Mouse (Mus musculus): Measurements from ENCODE around the gene Hipk1. TPM values are rescaled to one million over a fixed set of nuclear protein-coding genes. Genes with fewer than 3 reads are reported as not detected.

The Hipk1 gene
- total and polyA plus RNA-seq, 2 experiments from 2014 or later = 7.0 to 56.9 TPM

- no peaks in the 10 kb centered on the region for H3K4me1 ChIP-seq (ENCODE audit: control insufficient read depth, insufficient read depth)
- DNase-seq (ENCODE audit: low spot score) = peak; percentile 24
- no peak overlapping the region for H3K9ac ChIP-seq (replicated peaks; ENCODE audit: low read depth, low read length)
- no peak overlapping the region for H3K4me3 ChIP-seq (ENCODE audit: low read depth, low read length)
- ATAC-seq (ENCODE audit: insufficient read depth, low read depth) = no peak
- H3K4me2 ChIP-seq (ENCODE audit: low read depth, low read length) = no peak overlapping the region
- H3K27ac ChIP-seq (ENCODE audit: low read depth) = no peak overlapping the region
- H3K36me3 ChIP-seq (replicated peaks; ENCODE audit: control insufficient read depth, insufficient read depth, low read length) = no peaks in the 10 kb centered on the region
- no peaks in the 10 kb centered on the region for H3K9me3 ChIP-seq (replicated peaks; ENCODE audit: control insufficient read depth, low read length)
- no peaks in the 10 kb centered on the region for H3K27me3 ChIP-seq (ENCODE audit: control insufficient read depth, insufficient read depth, low read length)
- TF ChIP-seq CTCF (IDR thresholded peaks at IDR 0.05; ENCODE audit: low read depth) (no peak), EP300 (IDR thresholded peaks at IDR 0.05; ENCODE audit: low read depth) (no peak)
- 53% methylated on average over 11 of the region's 11 CpGs for whole genome bisulfite sequencing
These were observed 75.3 kb downstream of the Hipk1 start for GRCm38 (mm10) chr3:103715762-103716693.

- H3K4me2 ChIP-seq (ENCODE audit: low read depth, low read length) = no peak overlapping the region
- no peak overlapping the region for H3K4me3 ChIP-seq (ENCODE audit: low read depth, low read length)
- TF ChIP-seq CTCF (IDR thresholded peaks at IDR 0.05; ENCODE audit: low read depth) (no peak), EP300 (IDR thresholded peaks at IDR 0.05; ENCODE audit: low read depth) (no peak)
- no peak overlapping the region for H3K27ac ChIP-seq (ENCODE audit: low read depth)
- no peaks in the 10 kb centered on the region for H3K4me1 ChIP-seq (ENCODE audit: control insufficient read depth, insufficient read depth)
- no peaks in the 10 kb centered on the region for H3K9me3 ChIP-seq (replicated peaks; ENCODE audit: control insufficient read depth, low read length)
- ATAC-seq (ENCODE audit: insufficient read depth, low read depth) = no peak
- no peaks in the 10 kb centered on the region for H3K27me3 ChIP-seq (ENCODE audit: control insufficient read depth, insufficient read depth, low read length)
- 78% methylated on average over 8 of the region's 8 CpGs for WGBS
- DNase-seq (ENCODE audit: low spot score) = no peak
- no peaks in the 10 kb centered on the region for H3K36me3 ChIP-seq (replicated peaks; ENCODE audit: control insufficient read depth, insufficient read depth, low read length)
- no peak overlapping the region for H3K9ac ChIP-seq (replicated peaks; ENCODE audit: low read depth, low read length)
These were observed 76.4 kb downstream of the Hipk1 start for GRCm38 (mm10) chr3:103714942-103715341.

GRCm38 (mm10) chr3:103714236-103714875 lies 77.0 kb downstream of the Hipk1 start:
- WGBS = 61% methylated on average over 7 of the region's 7 CpGs
- TF ChIP-seq EP300 (IDR thresholded peaks at IDR 0.05; ENCODE audit: low read depth) (no peak), CTCF (IDR thresholded peaks at IDR 0.05; ENCODE audit: low read depth) (no peak)
- no peak overlapping the region for H3K4me2 ChIP-seq (ENCODE audit: low read depth, low read length)
- no peak overlapping the region for H3K4me3 ChIP-seq (ENCODE audit: low read depth, low read length)
- no peak for DNase-seq (ENCODE audit: low spot score)
- H3K9me3 ChIP-seq (replicated peaks; ENCODE audit: control insufficient read depth, low read length) = no peaks in the 10 kb centered on the region
- no peaks in the 10 kb centered on the region for H3K36me3 ChIP-seq (replicated peaks; ENCODE audit: control insufficient read depth, insufficient read depth, low read length)
- no peak overlapping the region for H3K9ac ChIP-seq (replicated peaks; ENCODE audit: low read depth, low read length)
- H3K27ac ChIP-seq (ENCODE audit: low read depth) = no peak overlapping the region
- ATAC-seq (ENCODE audit: insufficient read depth, low read depth) = no peak
- H3K4me1 ChIP-seq (ENCODE audit: control insufficient read depth, insufficient read depth) = no peaks in the 10 kb centered on the region
- H3K27me3 ChIP-seq (ENCODE audit: control insufficient read depth, insufficient read depth, low read length) = no peaks in the 10 kb centered on the region

- WGBS = 92% methylated on average over 4 of the region's 4 CpGs
- no peak overlapping the region for H3K4me2 ChIP-seq (ENCODE audit: low read depth, low read length)
- no peak for ATAC-seq (ENCODE audit: insufficient read depth, low read depth)
- H3K4me1 ChIP-seq (ENCODE audit: control insufficient read depth, insufficient read depth) = no peaks in the 10 kb centered on the region
- TF ChIP-seq CTCF (IDR thresholded peaks at IDR 0.05; ENCODE audit: low read depth) (no peak), EP300 (IDR thresholded peaks at IDR 0.05; ENCODE audit: low read depth) (no peak)
- no peak overlapping the region for H3K27ac ChIP-seq (ENCODE audit: low read depth)
- H3K27me3 ChIP-seq (ENCODE audit: control insufficient read depth, insufficient read depth, low read length) = no peaks in the 10 kb centered on the region
- H3K4me3 ChIP-seq (ENCODE audit: low read depth, low read length) = no peak overlapping the region
- no peaks in the 10 kb centered on the region for H3K36me3 ChIP-seq (replicated peaks; ENCODE audit: control insufficient read depth, insufficient read depth, low read length)
- H3K9ac ChIP-seq (replicated peaks; ENCODE audit: low read depth, low read length) = no peak overlapping the region
- peak; percentile 24 for DNase-seq (ENCODE audit: low spot score)
- no peaks in the 10 kb centered on the region for H3K9me3 ChIP-seq (replicated peaks; ENCODE audit: control insufficient read depth, low read length)
These were observed 79.2 kb downstream of the Hipk1 start for GRCm38 (mm10) chr3:103712196-103712595.

- TF ChIP-seq CTCF (IDR thresholded peaks at IDR 0.05; ENCODE audit: low read depth) (no peak), EP300 (IDR thresholded peaks at IDR 0.05; ENCODE audit: low read depth) (no peak)
- H3K27ac ChIP-seq (ENCODE audit: low read depth) = no peak overlapping the region
- H3K9me3 ChIP-seq (replicated peaks; ENCODE audit: control insufficient read depth, low read length) = no peaks in the 10 kb centered on the region
- ATAC-seq (ENCODE audit: insufficient read depth, low read depth) (no peak), DNase-seq (ENCODE audit: low spot score) (no peak)
- no peaks in the 10 kb centered on the region for H3K27me3 ChIP-seq (ENCODE audit: control insufficient read depth, insufficient read depth, low read length)
- 34% methylated on average over 5 of the region's 5 CpGs for WGBS
- no peaks in the 10 kb centered on the region for H3K36me3 ChIP-seq (replicated peaks; ENCODE audit: control insufficient read depth, insufficient read depth, low read length)
- no peak overlapping the region for H3K9ac ChIP-seq (replicated peaks; ENCODE audit: low read depth, low read length)
- H3K4me3 ChIP-seq (ENCODE audit: low read depth, low read length) = no peak overlapping the region
- H3K4me2 ChIP-seq (ENCODE audit: low read depth, low read length) = no peak overlapping the region
- no peaks in the 10 kb centered on the region for H3K4me1 ChIP-seq (ENCODE audit: control insufficient read depth, insufficient read depth)
These were observed 81.8 kb downstream of the Hipk1 start for GRCm38 (mm10) chr3:103709470-103710040.

All from heart, postnatal 0 days (tissue).